Mouse (Mus musculus) lung, postnatal 0 days (tissue): ENCODE data around the gene Erc2. TPM values are rescaled to one million over a fixed set of nuclear protein-coding genes. Genes with fewer than 3 reads are reported as not detected.

Source experiments
- ATAC-seq: fragments of 200-750 bp; cut with Nextera tagmentation; 2 replicates; pipeline ENCODE4 v1.8.0; 2017; ENCODE audit warnings: moderate library complexity
- DNase-seq: peaks from one replicate; pipeline ENCODE4 v3.0.0-alpha.2; 2016; ENCODE audit warnings: low spot score
- H3K27ac ChIP-seq: fragments of 300-500 bp; sonication (generic); 2 replicates; pipeline ENCODE4 v1.5.1; 2014; ENCODE audit warnings: antibody characterized with exemption, mild to moderate bottlenecking, low read length, mixed read lengths
- H3K27me3 ChIP-seq: fragments of 300-500 bp; sonication (generic); replicated peaks from 2 replicates; pipeline ENCODE4 v1.6.1; 2014; ENCODE audit warnings: low read length, mixed read lengths; ENCODE audit not compliant: insufficient read depth
- H3K36me3 ChIP-seq: fragments of 300-500 bp; sonication (generic); 2 replicates; pipeline ENCODE4 v1.6.1; 2014; ENCODE audit warnings: low read length, mixed read lengths; ENCODE audit not compliant: insufficient read depth
- H3K4me1 ChIP-seq: fragments of 300-500 bp; sonication (generic); 2 replicates; pipeline ENCODE4 v1.6.1; 2014; ENCODE audit warnings: antibody characterized with exemption, low read depth, low read length, mixed read lengths; ENCODE audit not compliant: insufficient read depth
- H3K4me2 ChIP-seq: fragments of 300-500 bp; sonication (generic); replicated peaks from 2 replicates; pipeline ENCODE4 v1.6.1; 2014; ENCODE audit warnings: low read depth, mild to moderate bottlenecking, low read length, moderate library complexity, mixed read lengths
- H3K4me3 ChIP-seq: fragments of 300-500 bp; sonication (generic); 2 replicates; pipeline ENCODE4 v1.5.1; 2014; ENCODE audit warnings: low read depth, low read length
- H3K9ac ChIP-seq: fragments of 300-500 bp; sonication (generic); replicated peaks from 2 replicates; pipeline ENCODE4 v1.6.1; 2014; ENCODE audit warnings: low read depth, mild to moderate bottlenecking
- H3K9me3 ChIP-seq: fragments of 300-500 bp; sonication (generic); 2 replicates; pipeline ENCODE4 v1.6.1; 2016; ENCODE audit warnings: low read length, mixed read lengths
- CTCF ChIP-seq: IDR thresholded peaks from 2 replicates; pipeline ENCODE4 v1.5.1; 2016; ENCODE audit warnings: antibody characterized with exemption, mild to moderate bottlenecking
- EP300 ChIP-seq: IDR thresholded peaks from 2 replicates; pipeline ENCODE4 v1.6.1; 2016; ENCODE audit warnings: antibody characterized with exemption, mild to moderate bottlenecking, control low read depth
- WGBS: fragments of 180-500 bp; shearing (Covaris S2); extraction: QIAGEN DNeasy Blood & Tissue Kit; methylation state at CpG from one replicate; pipeline ENCODE4 v1.1.7; 2014; 5-methylcytosine and 5-hydroxymethylcytosine counted together
- polyA plus RNA-seq: library from polyadenylated mRNA; unstranded; fragments of >200 nt; fragmentation: Nextera tagmentation; extraction: Ambion mirVana; gene quantifications from 2 replicates; pipeline ENCODE4 v1.2.1, GENCODE M21; 2015

Erc2 gene
- polyA plus RNA-seq, 1 experiment from 2014 or later = 1.9 TPM

- Histone ChIP-seq H3K4me3 (no peak overlapping the region), H3K4me1 (no peaks in the 10 kb centered on the region), H3K27ac (no peak overlapping the region), H3K36me3 (no peaks in the 10 kb centered on the region), H3K4me2 (no peak overlapping the region), H3K9me3 (no peaks in the 10 kb centered on the region), H3K27me3 (no peaks in the 10 kb centered on the region), H3K9ac (no peak overlapping the region)
- DNase-seq (no peak), ATAC-seq (no peak)
- no peak for TF ChIP-seq EP300
- no peak for TF ChIP-seq CTCF
- 66% methylated on average over 7 of the region's 7 CpGs for WGBS
Observed at GRCm38 (mm10) chr14:28434996-28435395, 812.8 kb downstream of the Erc2 start.

DNA sequence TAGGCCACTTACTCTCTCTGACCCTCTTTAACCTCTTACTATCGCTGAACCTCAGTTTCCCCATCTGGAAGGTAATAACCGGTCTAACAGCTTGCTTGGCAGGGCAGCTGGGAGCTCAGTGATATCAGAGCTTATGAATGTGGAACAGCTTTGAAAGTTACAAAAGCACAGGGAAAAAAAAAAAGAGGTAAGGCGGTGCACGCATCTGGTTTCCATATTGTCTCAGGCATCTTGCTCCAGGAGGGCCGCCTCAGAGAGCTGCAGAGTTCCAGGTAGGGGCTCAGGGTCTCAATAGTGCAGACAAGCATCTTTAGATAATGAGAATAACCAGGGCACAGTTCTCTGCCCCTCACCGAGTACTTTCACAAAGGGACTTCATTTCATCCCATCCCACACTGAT is 816.9 kb downstream of the Erc2 start:
- ATAC-seq = no peak
- no peak overlapping the region for H3K4me2 ChIP-seq
- H3K9ac ChIP-seq = no peak overlapping the region
- H3K4me1 ChIP-seq = no peaks in the 10 kb centered on the region
- no peak for TF ChIP-seq EP300
- TF ChIP-seq CTCF = no peak
- H3K4me3 ChIP-seq = no peak overlapping the region
- no peaks in the 10 kb centered on the region for H3K36me3 ChIP-seq
- WGBS = 77% methylated on average over 6 of the region's 6 CpGs
- no peaks in the 10 kb centered on the region for H3K9me3 ChIP-seq
- H3K27me3 ChIP-seq = no peaks in the 10 kb centered on the region
- no peak overlapping the region for H3K27ac ChIP-seq
- no peak for DNase-seq

DNA sequence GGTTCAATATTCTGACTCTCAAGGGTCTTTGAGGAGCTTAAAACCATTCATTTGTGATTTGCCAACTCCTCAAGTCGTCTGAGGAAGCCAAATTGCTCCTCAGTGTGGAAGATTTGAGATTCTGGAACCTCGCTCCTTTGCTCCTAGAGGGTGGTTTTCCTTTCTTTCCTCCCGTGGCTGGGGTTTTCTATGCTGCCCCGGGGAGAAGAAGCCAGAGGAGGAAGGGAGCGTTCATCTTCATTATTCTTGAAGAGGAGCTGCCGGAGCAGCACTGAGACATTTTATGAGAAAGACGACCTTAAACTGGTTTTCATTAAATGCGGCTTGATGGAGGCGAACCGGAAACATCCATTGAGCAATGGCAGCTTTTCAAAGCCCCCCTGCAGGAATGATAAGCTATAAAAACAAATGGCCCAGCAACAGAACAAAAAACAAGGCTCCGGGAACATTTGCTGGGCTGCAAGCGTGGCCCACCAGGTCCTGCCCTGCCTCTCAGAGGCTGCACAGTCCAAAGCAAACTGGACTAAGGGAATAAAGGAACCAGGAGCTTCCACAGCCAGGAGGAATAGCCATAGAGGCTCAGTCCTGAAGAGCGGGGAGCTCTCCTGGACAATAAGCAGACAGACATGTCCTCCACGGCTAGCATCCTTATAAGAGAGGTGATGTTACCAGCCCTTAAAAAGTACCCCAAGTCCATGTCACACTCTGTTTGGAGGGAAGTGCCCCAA is 819.2 kb downstream of the Erc2 start:
- H3K27me3 ChIP-seq = no peaks in the 10 kb centered on the region
- DNase-seq (no peak), ATAC-seq (no peak)
- no peak overlapping the region for H3K9ac ChIP-seq
- no peaks in the 10 kb centered on the region for H3K4me1 ChIP-seq
- 51% methylated on average over 14 of the region's 14 CpGs for WGBS
- TF ChIP-seq CTCF (no peak), EP300 (no peak)
- no peak overlapping the region for H3K4me3 ChIP-seq
- H3K36me3 ChIP-seq = no peaks in the 10 kb centered on the region
- no peaks in the 10 kb centered on the region for H3K9me3 ChIP-seq
- H3K27ac ChIP-seq = no peak overlapping the region
- no peak overlapping the region for H3K4me2 ChIP-seq

DNA sequence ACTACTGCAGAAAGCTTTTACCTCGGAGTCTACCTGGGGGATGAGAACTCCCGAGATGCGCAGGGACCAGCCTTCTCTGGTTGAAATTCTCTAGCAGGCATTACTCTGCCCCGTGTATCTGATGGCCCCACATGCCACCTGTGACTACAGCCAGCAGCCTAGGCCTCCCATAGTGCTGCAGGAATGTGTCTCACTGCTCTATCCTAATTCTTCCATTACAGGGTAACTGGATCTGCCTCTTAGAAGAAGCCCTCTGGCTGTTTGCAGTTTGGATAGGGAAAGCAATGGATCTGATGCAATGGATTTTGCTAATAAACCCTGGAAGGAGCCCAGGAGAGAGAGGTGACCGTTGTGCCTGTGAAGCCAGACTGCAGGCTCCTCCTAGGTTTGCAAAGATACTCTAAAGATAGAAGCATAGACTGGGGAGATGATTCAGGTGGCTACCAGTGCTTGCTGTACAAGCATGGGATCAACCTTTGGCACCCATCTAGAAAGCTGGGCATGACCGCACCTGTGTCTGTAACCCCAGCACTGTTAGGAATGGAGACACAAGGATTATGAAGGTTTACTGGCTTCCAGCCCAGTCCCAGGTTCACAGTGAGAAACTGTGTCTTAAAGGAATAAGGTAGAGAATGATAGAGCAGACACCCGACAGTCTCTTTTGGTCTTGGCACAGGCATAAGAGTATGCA is 821.2 kb downstream of the Erc2 start:
- H3K9ac ChIP-seq = no peak overlapping the region
- H3K9me3 ChIP-seq = no peaks in the 10 kb centered on the region
- no peaks in the 10 kb centered on the region for H3K4me1 ChIP-seq
- H3K27me3 ChIP-seq = no peaks in the 10 kb centered on the region
- TF ChIP-seq CTCF (no peak), EP300 (no peak)
- H3K4me3 ChIP-seq = no peak overlapping the region
- no peak overlapping the region for H3K27ac ChIP-seq
- 77% methylated on average over 7 of the region's 7 CpGs for WGBS
- no peak overlapping the region for H3K4me2 ChIP-seq
- DNase-seq (no peak), ATAC-seq (no peak)
- H3K36me3 ChIP-seq = no peaks in the 10 kb centered on the region

- H3K4me1 ChIP-seq = no peaks in the 10 kb centered on the region
- no peaks in the 10 kb centered on the region for H3K36me3 ChIP-seq
- DNase-seq = no peak
- ATAC-seq = no peak
- no peak overlapping the region for H3K27ac ChIP-seq
- H3K4me2 ChIP-seq = no peak overlapping the region
- no peaks in the 10 kb centered on the region for H3K27me3 ChIP-seq
- TF ChIP-seq EP300 = no peak
- no peak for TF ChIP-seq CTCF
- no peak overlapping the region for H3K4me3 ChIP-seq
- 68% methylated on average over 6 of the region's 6 CpGs for WGBS
- no peak overlapping the region for H3K9ac ChIP-seq
- no peaks in the 10 kb centered on the region for H3K9me3 ChIP-seq
Observed at GRCm38 (mm10) chr14:28445737-28446136, 823.5 kb downstream of the Erc2 start.

- H3K4me1 ChIP-seq = no peaks in the 10 kb centered on the region
- no peak overlapping the region for H3K27ac ChIP-seq
- no peak for TF ChIP-seq CTCF
- no peak for TF ChIP-seq EP300
- no peaks in the 10 kb centered on the region for H3K36me3 ChIP-seq
- no peaks in the 10 kb centered on the region for H3K9me3 ChIP-seq
- no peak overlapping the region for H3K4me3 ChIP-seq
- H3K4me2 ChIP-seq = no peak overlapping the region
- WGBS = 61% methylated on average over 9 of the region's 9 CpGs
- DNase-seq (no peak), ATAC-seq (no peak)
- no peaks in the 10 kb centered on the region for H3K27me3 ChIP-seq
- no peak overlapping the region for H3K9ac ChIP-seq
Observed at GRCm38 (mm10) chr14:28451771-28452170, 829.5 kb downstream of the Erc2 start.
